Mouse (Mus musculus) G1E (cell line): Measurements from ENCODE around the gene Arhgap11a. TPM values are rescaled to one million over a fixed set of nuclear protein-coding genes. Genes with fewer than 3 reads are reported as not detected.

Experiments
- ATAC-seq: 2 replicates; pipeline ENCODE4 v1.8.0; 2016; ENCODE audit warnings: mild to moderate bottlenecking; ENCODE audit not compliant: insufficient number of reproducible peaks, poor library complexity, low FRiP score, severe bottlenecking; ENCODE audit errors: extremely low read depth
- DNase-seq: peaks from one replicate; pipeline ENCODE4 v3.0.0; 2012; ENCODE audit warnings: low spot score
- H3K27me3 ChIP-seq: 2 replicates; pipeline ENCODE4 v1.6.1; 2012; ENCODE audit warnings: mild to moderate bottlenecking, low read length, inconsistent platforms; ENCODE audit not compliant: insufficient read depth
- H3K36me3 ChIP-seq: replicated peaks from 2 replicates; pipeline ENCODE3; 2012; ENCODE audit warnings: mild to moderate bottlenecking, inconsistent platforms
- H3K4me1 ChIP-seq: 2 replicates; pipeline ENCODE4 v1.6.1; 2012; ENCODE audit warnings: low read depth, low read length, inconsistent platforms, mixed read lengths; ENCODE audit not compliant: insufficient read depth
- H3K4me3 ChIP-seq: 2 replicates; pipeline ENCODE4 v1.5.1; 2012; ENCODE audit warnings: low read depth, mild to moderate bottlenecking, inconsistent platforms, low read length, moderate library complexity, mixed read lengths
- H3K9me3 ChIP-seq: replicated peaks from 2 replicates; pipeline ENCODE4 v1.6.1; 2012; ENCODE audit warnings: inconsistent platforms
- CTCF ChIP-seq: IDR thresholded peaks from 2 replicates; pipeline ENCODE4 v1.5.1; 2012; ENCODE audit warnings: low read depth, low read length, inconsistent platforms, mixed read lengths
- GATA1 ChIP-seq: IDR thresholded peaks from 2 replicates; pipeline ENCODE4 v1.6.1; 2012; ENCODE audit warnings: borderline replicate concordance, low read length, inconsistent platforms, mixed read lengths
- GATA2 ChIP-seq: IDR thresholded peaks from 2 replicates; pipeline ENCODE4 v1.6.1; 2012; ENCODE audit warnings: low read depth, low read length, inconsistent platforms, borderline replicate concordance
- POLR2AphosphoS5 ChIP-seq: IDR thresholded peaks from 2 replicates; pipeline ENCODE4 v1.6.1; 2012; ENCODE audit warnings: low read depth, low read length, inconsistent platforms; ENCODE audit not compliant: insufficient replicate concordance
- TAL1 ChIP-seq: conservative IDR thresholded peaks from 2 replicates; pipeline ENCODE4 v1.6.1; 2012; ENCODE audit warnings: low read depth, low read length, inconsistent platforms, mixed read lengths
- polyA plus RNA-seq: library from polyadenylated mRNA; stranded (reverse); fragments of >175 nt; gene quantifications from 2 replicates; pipeline ENCODE4 v1.2.3, GENCODE M21; 2012
- total RNA-seq, 2 experiments: library from RNA; stranded (forward) in 1 of 2; stranded (reverse) in 1 of 2; fragments of 200-1000 nt in 1 of 2; fragments of >200 nt in 1 of 2; fragmentation: Nextera tagmentation in 1 of 2; gene quantifications; 2 replicates each; pipeline ENCODE4 v1.2.3; 2014 to 2017

The Arhgap11a gene
- total and polyA plus RNA-seq, 3 experiments: 19.0 to 85.7 (median 50.5) TPM

GRCm38 (mm10) chr2:113798605-113799004, 49.9 kb downstream of the Arhgap11a start:
- no peaks in the 10 kb centered on the region for H3K27me3 ChIP-seq
- no peak for ATAC-seq
- TF ChIP-seq CTCF: no peak
- TF ChIP-seq TAL1: no peak
- no peak for TF ChIP-seq POLR2AphosphoS5
- TF ChIP-seq GATA1: no peak
- no peak for TF ChIP-seq GATA2
- no peaks in the 10 kb centered on the region for H3K36me3 ChIP-seq
- no peaks in the 10 kb centered on the region for H3K4me1 ChIP-seq
- no peak for DNase-seq
- peaks cover 8% of the 10 kb centered on the region for H3K9me3 ChIP-seq
- H3K4me3 ChIP-seq: no peak overlapping the region

- DNase-seq (no peak), ATAC-seq (no peak)
- H3K27me3 ChIP-seq: no peaks in the 10 kb centered on the region
- H3K4me3 ChIP-seq: no peak overlapping the region
- peaks cover 8% of the 10 kb centered on the region for H3K9me3 ChIP-seq
- no peaks in the 10 kb centered on the region for H3K36me3 ChIP-seq
- TF ChIP-seq CTCF (no peak), GATA1 (no peak), TAL1 (no peak)
- no peaks in the 10 kb centered on the region for H3K4me1 ChIP-seq
These were observed 53.3 kb downstream of the Arhgap11a start for GRCm38 (mm10) chr2:113795186-113795585.

- Histone ChIP-seq H3K36me3 (no peaks in the 10 kb centered on the region), H3K27me3 (no peaks in the 10 kb centered on the region), H3K4me3 (no peak overlapping the region), H3K9me3 (peaks cover 2% of the 10 kb centered on the region; the same call in 1 of the 2 replicates), H3K4me1 (no peaks in the 10 kb centered on the region)
- no peak for ATAC-seq
- TF ChIP-seq TAL1 (no peak), GATA2 (no peak), CTCF (no peak), POLR2AphosphoS5 (no peak), GATA1 (no peak)
- DNase-seq: no peak
These were observed 54.9 kb downstream of the Arhgap11a start for GRCm38 (mm10) chr2:113793521-113793920.

GRCm38 (mm10) chr2:113788821-113789387, 59.6 kb downstream of the Arhgap11a start:
- Histone ChIP-seq H3K36me3 (no peaks in the 10 kb centered on the region), H3K9me3 (no peaks in the 10 kb centered on the region), H3K4me1 (no peaks in the 10 kb centered on the region), H3K27me3 (no peaks in the 10 kb centered on the region), H3K4me3 (no peak overlapping the region)
- DNase-seq (no peak), ATAC-seq (no peak)
- TF ChIP-seq GATA1 (no peak), POLR2AphosphoS5 (no peak), GATA2 (no peak)

GRCm38 (mm10) chr2:113787882-113788281, 60.6 kb downstream of the Arhgap11a start:
- no peaks in the 10 kb centered on the region for H3K4me1 ChIP-seq
- ATAC-seq (no peak), DNase-seq (no peak)
- H3K9me3 ChIP-seq: no peaks in the 10 kb centered on the region
- no peaks in the 10 kb centered on the region for H3K27me3 ChIP-seq
- no peak for TF ChIP-seq POLR2AphosphoS5
- TF ChIP-seq GATA2: no peak
- no peaks in the 10 kb centered on the region for H3K36me3 ChIP-seq
- H3K4me3 ChIP-seq: no peak overlapping the region

- DNase-seq: no peak
- Histone ChIP-seq H3K27me3 (no peaks in the 10 kb centered on the region), H3K4me3 (no peak overlapping the region), H3K4me1 (no peaks in the 10 kb centered on the region), H3K36me3 (no peaks in the 10 kb centered on the region), H3K9me3 (no peaks in the 10 kb centered on the region)
- TF ChIP-seq POLR2AphosphoS5 (no peak), GATA2 (no peak), GATA1 (no peak), TAL1 (no peak), CTCF (no peak)
- ATAC-seq: no peak
These were observed 63.6 kb downstream of the Arhgap11a start for GRCm38 (mm10) chr2:113784851-113785250.

GRCm38 (mm10) chr2:113781521-113781920, 66.9 kb downstream of the Arhgap11a start:
- TF ChIP-seq CTCF: no peak
- no peak for TF ChIP-seq GATA2
- TF ChIP-seq POLR2AphosphoS5: no peak
- no peak for TF ChIP-seq GATA1
- TF ChIP-seq TAL1: no peak
- peaks cover 3% of the 10 kb centered on the region for H3K9me3 ChIP-seq

More at GRCm38 (mm10) chr2:113781521-113781920, 66.9 kb downstream of the Arhgap11a start:
- no peak overlapping the region for H3K4me3 ChIP-seq
- DNase-seq: no peak
- H3K4me1 ChIP-seq: no peaks in the 10 kb centered on the region
- H3K36me3 ChIP-seq: no peaks in the 10 kb centered on the region
- ATAC-seq: no peak
- no peaks in the 10 kb centered on the region for H3K27me3 ChIP-seq
